Mouse (Mus musculus) cortical plate, adult 2 months (tissue): ENCODE results near the gene Arhgef3. TPM values are rescaled to one million over a fixed set of nuclear protein-coding genes. Genes with fewer than 3 reads are reported as not detected.

Source experiments
- H3K27ac ChIP-seq: fragments of 200-500 bp; 2 replicates; pipeline ENCODE4 v1.5.1; 2012; ENCODE audit warnings: low read length, control low read depth, inconsistent platforms; ENCODE audit not compliant: insufficient read depth
- H3K4me1 ChIP-seq: fragments of 200-500 bp; 2 replicates; pipeline ENCODE4 v1.6.1; 2011; ENCODE audit warnings: low read length; ENCODE audit not compliant: control insufficient read depth, insufficient read depth
- H3K4me3 ChIP-seq: fragments of 200-500 bp; 2 replicates; pipeline ENCODE4 v1.5.1; 2011; ENCODE audit warnings: mild to moderate bottlenecking, low read length, control low read depth; ENCODE audit not compliant: insufficient read depth
- CTCF ChIP-seq: fragments of 200-500 bp; IDR thresholded peaks from 2 replicates; pipeline ENCODE4 v1.5.1; 2011; ENCODE audit warnings: mild to moderate bottlenecking, control low read depth, low read length; ENCODE audit not compliant: insufficient read depth; ENCODE audit errors: extremely low read depth
- POLR2A ChIP-seq: fragments of 200-500 bp; IDR thresholded peaks from 2 replicates; pipeline ENCODE4 v1.6.1; 2011; ENCODE audit warnings: mild to moderate bottlenecking, low read length, control low read depth; ENCODE audit not compliant: insufficient read depth; ENCODE audit errors: extremely low read depth
- polyA plus RNA-seq: library from polyadenylated mRNA; depleted of rRNA; stranded (reverse); fragments of >200 nt; gene quantifications from 2 replicates; pipeline ENCODE4 v1.2.3, GENCODE M21; 2012

The Arhgef3 gene
- polyA plus RNA-seq, 1 experiment, result 42.9 TPM

GRCm38 (mm10) chr14:27182646-27183438 is 68.1 kb downstream of the Arhgef3 start:
- Histone ChIP-seq H3K4me1 (no peaks in the 10 kb centered on the region; the same call in 1 of the 2 replicates), H3K4me3 (no peak overlapping the region), H3K27ac (no peak overlapping the region)
- TF ChIP-seq POLR2A (no peak), CTCF (no peak)

GRCm38 (mm10) chr14:27183501-27184230 is 69.0 kb downstream of the Arhgef3 start:
- no peak overlapping the region for H3K27ac ChIP-seq
- no peak overlapping the region for H3K4me3 ChIP-seq
- TF ChIP-seq POLR2A (no peak), CTCF (0 out of 2 replicates have a peak, but pooled peaks have one; percentile 17)
- no peaks in the 10 kb centered on the region for H3K4me1 ChIP-seq

GRCm38 (mm10) chr14:27185902-27186301 is 71.2 kb downstream of the Arhgef3 start:
- no peak overlapping the region for H3K4me3 ChIP-seq
- H3K27ac ChIP-seq, result no peak overlapping the region
- no peaks in the 10 kb centered on the region for H3K4me1 ChIP-seq
- TF ChIP-seq POLR2A (no peak), CTCF (no peak)

GRCm38 (mm10) chr14:27186596-27186995 is 71.9 kb downstream of the Arhgef3 start:
- Histone ChIP-seq H3K4me3 (no peak overlapping the region), H3K27ac (no peak overlapping the region), H3K4me1 (no peaks in the 10 kb centered on the region)
- no peak for TF ChIP-seq CTCF
- TF ChIP-seq POLR2A, result no peak

GRCm38 (mm10) chr14:27187025-27187424 is 72.3 kb downstream of the Arhgef3 start:
- H3K4me1 ChIP-seq, result no peaks in the 10 kb centered on the region
- TF ChIP-seq CTCF (peak; percentile 86), POLR2A (no peak)
- H3K27ac ChIP-seq, result no peak overlapping the region
- no peak overlapping the region for H3K4me3 ChIP-seq

- TF ChIP-seq POLR2A, result no peak
- TF ChIP-seq CTCF, result no peak
- H3K4me3 ChIP-seq, result no peak overlapping the region
- no peaks in the 10 kb centered on the region for H3K4me1 ChIP-seq
- no peak overlapping the region for H3K27ac ChIP-seq
Observed at GRCm38 (mm10) chr14:27187885-27188284, 73.2 kb downstream of the Arhgef3 start.

GRCm38 (mm10) chr14:27192450-27192849 is 77.8 kb downstream of the Arhgef3 start:
- TF ChIP-seq POLR2A (no peak), CTCF (peak; percentile 65)
- Histone ChIP-seq H3K4me3 (no peak overlapping the region), H3K27ac (no peak overlapping the region), H3K4me1 (no peaks in the 10 kb centered on the region)

- H3K4me1 ChIP-seq, result peaks cover 2% of the 10 kb centered on the region; the same call in 1 of the 2 replicates
- no peak overlapping the region for H3K27ac ChIP-seq
- TF ChIP-seq CTCF, result no peak
- TF ChIP-seq POLR2A, result no peak
- H3K4me3 ChIP-seq, result no peak overlapping the region
Observed at GRCm38 (mm10) chr14:27196980-27197379, 82.3 kb downstream of the Arhgef3 start.

GRCm38 (mm10) chr14:27198490-27199089 is 83.9 kb downstream of the Arhgef3 start:
- no peak overlapping the region for H3K4me3 ChIP-seq
- TF ChIP-seq CTCF (no peak), POLR2A (no peak)
- peaks cover 2% of the 10 kb centered on the region; the same call in 1 of the 2 replicates for H3K4me1 ChIP-seq
- H3K27ac ChIP-seq, result no peak overlapping the region

- no peak overlapping the region for H3K4me3 ChIP-seq
- no peak overlapping the region for H3K27ac ChIP-seq
- H3K4me1 ChIP-seq, result peaks cover 2% of the 10 kb centered on the region; the same call in 1 of the 2 replicates
- TF ChIP-seq CTCF (no peak), POLR2A (no peak)
Observed at GRCm38 (mm10) chr14:27199119-27199518, 84.4 kb downstream of the Arhgef3 start.
